Mouse (Mus musculus): ENCODE measurements at regions not wholly inside any gene's neighbourhood (a gene's known extent, or its start where the extent isn't known, plus 50 kb on each side); places are given as distances from the start of the nearest gene placed in this dataset.

DNA sequence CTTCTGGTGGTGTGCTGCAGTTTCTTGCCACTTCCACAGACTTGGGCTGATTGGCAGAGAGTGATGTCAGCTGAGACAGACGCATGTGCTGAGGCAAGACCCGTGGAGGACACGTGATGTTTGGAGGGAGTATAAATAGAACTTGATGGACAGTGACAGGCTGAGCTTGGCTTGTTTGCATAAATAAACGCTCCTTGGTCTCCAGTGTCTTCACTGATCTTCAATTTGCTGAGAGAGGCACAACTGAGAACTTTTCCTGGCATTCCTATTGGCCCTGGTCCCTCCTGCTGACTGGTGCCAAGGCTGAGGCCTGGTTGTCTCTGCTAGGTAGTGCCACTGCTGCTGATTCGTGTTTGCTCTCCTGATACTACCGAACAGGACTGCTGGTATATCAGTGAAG is 94.6 kb upstream of the 4930535I16Rik start:
- H3K4me3 ChIP-seq, result no peak overlapping the region
- H3K36me3 ChIP-seq, result no peaks in the 10 kb centered on the region
- H3K9ac ChIP-seq, result no peak overlapping the region
- WGBS, result 87% methylated on average over 6 of the region's 6 CpGs
- H3K27me3 ChIP-seq (replicated peaks), result no peaks in the 10 kb centered on the region
- no peak overlapping the region for H3K27ac ChIP-seq
- no peak overlapping the region for H3K4me2 ChIP-seq (replicated peaks)
- ATAC-seq (ENCODE audit: low FRiP score, low read depth), result no peak
- H3K4me1 ChIP-seq, result no peaks in the 10 kb centered on the region
- H3K9me3 ChIP-seq, result no peaks in the 10 kb centered on the region

GRCm38 (mm10) chr4:124008725-124009124 is 90.9 kb upstream of the 4930535I16Rik start:
- Histone ChIP-seq H3K9me3 (no peaks in the 10 kb centered on the region), H3K36me3 (no peaks in the 10 kb centered on the region), H3K4me3 (no peak overlapping the region), H3K27ac (no peak overlapping the region), H3K4me2 (replicated peaks) (no peak overlapping the region), H3K9ac (no peak overlapping the region), H3K27me3 (replicated peaks) (no peaks in the 10 kb centered on the region), H3K4me1 (no peaks in the 10 kb centered on the region)
- ATAC-seq (ENCODE audit: low FRiP score, low read depth), result no peak
- 100% methylated on average over 1 of the region's 1 CpGs for WGBS

GRCm38 (mm10) chr4:124005626-124006315 is 87.9 kb upstream of the 4930535I16Rik start:
- Histone ChIP-seq H3K4me1 (no peaks in the 10 kb centered on the region), H3K4me3 (no peak overlapping the region), H3K9me3 (no peaks in the 10 kb centered on the region), H3K27ac (no peak overlapping the region), H3K36me3 (no peaks in the 10 kb centered on the region), H3K27me3 (replicated peaks) (no peaks in the 10 kb centered on the region), H3K4me2 (replicated peaks) (no peak overlapping the region), H3K9ac (no peak overlapping the region)
- 78% methylated on average over 17 of the region's 17 CpGs for WGBS
- no peak for ATAC-seq (ENCODE audit: low FRiP score, low read depth)

- no peak for ATAC-seq (ENCODE audit: low FRiP score, low read depth)
- no peak overlapping the region for H3K27ac ChIP-seq
- WGBS, result 75% methylated on average over 6 of the region's 6 CpGs
Observed at GRCm38 (mm10) chr4:124002760-124003159, 84.9 kb upstream of the 4930535I16Rik start.

DNA sequence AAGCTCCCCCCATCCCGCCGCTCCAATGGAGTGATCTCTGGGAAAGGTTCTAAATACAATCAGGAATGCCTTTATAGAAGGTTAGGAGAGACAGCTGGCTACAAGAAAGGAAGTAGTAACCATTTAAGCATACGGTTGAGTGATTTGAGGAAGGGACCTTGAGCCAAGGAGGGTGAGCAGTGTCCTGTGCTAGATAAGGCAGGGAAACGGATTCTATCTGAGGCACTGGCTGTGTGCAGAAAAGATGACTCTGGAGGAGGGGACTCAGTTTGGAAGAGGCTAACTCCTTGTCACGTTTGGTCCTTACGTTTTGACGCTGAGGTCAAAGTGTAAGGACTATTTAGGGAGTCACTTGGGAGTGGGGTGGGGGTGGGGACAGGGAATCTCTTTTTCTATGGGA is 84.3 kb upstream of the 4930535I16Rik start:
- Histone ChIP-seq H3K9me3 (no peaks in the 10 kb centered on the region), H3K9ac (no peak overlapping the region), H3K27ac (no peak overlapping the region), H3K4me1 (no peaks in the 10 kb centered on the region), H3K27me3 (replicated peaks) (no peaks in the 10 kb centered on the region), H3K36me3 (no peaks in the 10 kb centered on the region), H3K4me2 (replicated peaks) (no peak overlapping the region), H3K4me3 (no peak overlapping the region)
- no peak for ATAC-seq (ENCODE audit: low FRiP score, low read depth)
- WGBS, result 80% methylated on average over 7 of the region's 7 CpGs

More at GRCm38 (mm10) chr4:124002760-124003159, 84.9 kb upstream of the 4930535I16Rik start:
- H3K9me3 ChIP-seq, result no peaks in the 10 kb centered on the region
- H3K4me3 ChIP-seq, result no peak overlapping the region
- H3K4me2 ChIP-seq (replicated peaks), result no peak overlapping the region
- no peaks in the 10 kb centered on the region for H3K27me3 ChIP-seq (replicated peaks)
- no peaks in the 10 kb centered on the region for H3K4me1 ChIP-seq
- H3K9ac ChIP-seq, result no peak overlapping the region
- no peaks in the 10 kb centered on the region for H3K36me3 ChIP-seq

DNA sequence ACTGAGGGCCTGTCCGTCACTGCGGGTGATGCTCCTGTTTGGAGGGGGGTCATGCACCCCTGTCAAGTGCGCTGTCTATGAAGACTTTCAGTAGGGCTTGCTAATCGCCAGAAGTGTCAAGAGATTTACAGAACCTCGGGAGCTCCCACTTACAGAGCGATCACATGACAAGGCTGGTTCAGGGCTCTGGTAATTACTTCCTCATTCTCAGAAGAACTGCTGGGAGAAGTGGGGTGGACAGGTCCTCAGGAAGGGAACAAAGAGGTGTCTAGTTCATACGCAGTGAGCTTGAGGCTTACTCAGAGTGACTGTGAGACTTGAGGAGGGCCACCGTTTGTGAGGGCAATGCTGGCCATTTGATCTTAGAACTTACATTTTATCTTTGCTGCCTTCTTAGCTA is 78.0 kb upstream of the 4930535I16Rik start:
- Histone ChIP-seq H3K27ac (no peak overlapping the region), H3K9ac (no peak overlapping the region), H3K4me1 (peaks cover 6% of the 10 kb centered on the region), H3K27me3 (replicated peaks) (peaks cover 6% of the 10 kb centered on the region; the same call in 1 of the 2 replicates), H3K4me2 (replicated peaks) (no peak overlapping the region), H3K9me3 (0 out of 2 replicates have a peak, but pooled peaks cover 4% of the 10 kb centered on the region), H3K4me3 (no peak overlapping the region), H3K36me3 (no peaks in the 10 kb centered on the region)
- WGBS, result 90% methylated on average over 8 of the region's 8 CpGs
- no peak for ATAC-seq (ENCODE audit: low FRiP score, low read depth)

DNA sequence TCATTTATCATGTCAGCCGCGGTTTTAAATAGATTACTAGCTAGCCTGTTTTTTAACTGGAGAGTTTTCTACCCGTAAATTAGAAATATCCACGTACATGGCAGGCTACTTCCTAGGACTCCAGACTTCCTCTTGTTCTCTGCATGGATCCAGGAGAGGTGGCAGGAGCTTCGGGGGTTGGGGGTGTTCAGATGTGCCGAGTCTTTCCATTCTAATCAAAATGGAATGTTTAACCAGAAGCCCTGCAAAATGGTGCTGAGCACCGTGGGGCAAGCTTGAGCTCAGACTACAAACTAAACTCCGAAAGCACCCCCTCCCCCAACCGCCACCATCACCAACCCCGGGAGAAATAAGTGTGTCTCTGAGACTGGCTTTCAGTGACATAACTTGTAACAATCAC is 73.4 kb upstream of the 4930535I16Rik start:
- Histone ChIP-seq H3K27ac (no peak overlapping the region), H3K9ac (no peak overlapping the region), H3K4me2 (replicated peaks) (peak overlapping the region; percentile 66), H3K9me3 (0 out of 2 replicates have a peak, but pooled peaks cover 3% of the 10 kb centered on the region), H3K27me3 (replicated peaks) (peaks cover 12% of the 10 kb centered on the region; the same call in 1 of the 2 replicates), H3K36me3 (no peaks in the 10 kb centered on the region), H3K4me1 (peaks cover 15% of the 10 kb centered on the region), H3K4me3 (peak overlapping the region; percentile 19)
- 14% methylated on average over 10 of the region's 10 CpGs for WGBS
- no peak for ATAC-seq (ENCODE audit: low FRiP score, low read depth)

DNA sequence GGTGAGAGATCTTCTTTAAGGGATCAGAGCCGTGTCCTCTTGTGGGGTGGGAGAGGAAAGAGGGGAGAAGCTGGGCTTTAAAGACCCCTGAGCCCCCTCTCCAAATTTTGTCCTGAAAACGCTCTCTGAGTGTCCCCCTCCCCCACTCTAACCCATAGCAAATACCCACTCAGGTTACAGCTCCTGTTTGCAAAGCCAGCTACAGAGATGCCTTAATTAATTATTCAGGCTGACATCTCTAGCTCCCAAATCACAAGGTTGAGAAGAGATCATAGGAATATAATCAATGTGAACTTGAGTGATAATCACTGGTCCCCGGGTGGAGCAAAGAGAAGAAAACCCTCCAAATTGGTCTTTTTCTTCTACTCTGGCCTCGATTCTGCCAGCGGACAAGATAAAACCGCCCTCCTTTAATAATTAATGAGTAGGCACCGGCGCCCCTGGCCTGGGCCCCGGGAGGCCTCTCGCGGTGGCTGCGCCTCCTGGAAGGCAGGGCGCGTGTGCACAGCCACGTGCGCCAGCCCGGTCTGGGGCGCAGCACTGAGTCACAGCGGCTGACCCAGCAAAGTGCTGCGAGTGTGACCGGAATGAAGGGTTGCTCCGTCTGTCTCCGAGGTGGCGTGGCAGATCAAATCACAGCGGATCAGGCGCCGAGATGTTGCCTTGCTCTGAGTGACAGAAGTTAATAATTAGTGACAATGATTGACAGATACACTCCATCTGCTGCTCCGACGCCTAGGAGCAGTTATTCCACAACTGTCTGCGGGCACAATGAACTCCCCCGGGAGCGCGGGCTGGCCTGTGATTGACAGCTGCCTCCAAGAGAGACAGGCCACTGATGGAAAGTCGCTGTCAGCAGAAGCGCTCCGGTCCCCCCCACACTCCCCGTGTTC is 72.7 kb upstream of the 4930535I16Rik start:
- H3K9ac ChIP-seq, result 0 out of 2 replicates have a peak overlapping the region, but pooled peaks have one; percentile 13
- H3K4me3 ChIP-seq, result peak overlapping the region; percentile 19
- H3K27me3 ChIP-seq (replicated peaks), result peaks cover 12% of the 10 kb centered on the region; the same call in 1 of the 2 replicates
- ATAC-seq (ENCODE audit: low FRiP score, low read depth), result peak; percentile 85
- H3K4me2 ChIP-seq (replicated peaks), result peak overlapping the region; percentile 66
- no peak overlapping the region for H3K27ac ChIP-seq
- no peaks in the 10 kb centered on the region for H3K9me3 ChIP-seq
- H3K4me1 ChIP-seq, result peaks cover 15% of the 10 kb centered on the region
- WGBS, result 2% methylated on average over 37 of the region's 37 CpGs
- H3K36me3 ChIP-seq, result no peaks in the 10 kb centered on the region
